Mouse (Mus musculus) left cerebral cortex, postnatal 25 days (tissue): ENCODE measurements around the gene Wdr74. TPM values are rescaled to one million over a fixed set of nuclear protein-coding genes. Genes with fewer than 3 reads are reported as not detected.
A peak's percentile ranks its signal among the peaks of the same experiment; 100 is the strongest.

Experiments used
- DNase-seq, 2 experiments: peaks; one replicate each; pipeline ENCODE4 v3.0.0; 2022; ENCODE audit warnings: low spot score in 2 of 2, mixed read lengths in 1 of 2
- intact Hi-C: fragments of 180-260 bp; cut with DNase I; formaldehyde crosslinking; loops from one replicate; pipeline ENCODE4 v1.15.1; 2025
- total RNA-seq, 2 experiments: library from RNA; stranded (reverse); gene quantifications; 2 replicates each; pipeline ENCODE4 v1.2.3; 2021

The Wdr74 gene
- total RNA-seq, 2 experiments from 2014 or later: 46.0 to 58.5 TPM

GRCm38 (mm10) chr19:8736160-8736467 is 487 bp downstream of the Wdr74 start:
- no peak for DNase-seq
- intact Hi-C loops: no loop called here

DNA sequence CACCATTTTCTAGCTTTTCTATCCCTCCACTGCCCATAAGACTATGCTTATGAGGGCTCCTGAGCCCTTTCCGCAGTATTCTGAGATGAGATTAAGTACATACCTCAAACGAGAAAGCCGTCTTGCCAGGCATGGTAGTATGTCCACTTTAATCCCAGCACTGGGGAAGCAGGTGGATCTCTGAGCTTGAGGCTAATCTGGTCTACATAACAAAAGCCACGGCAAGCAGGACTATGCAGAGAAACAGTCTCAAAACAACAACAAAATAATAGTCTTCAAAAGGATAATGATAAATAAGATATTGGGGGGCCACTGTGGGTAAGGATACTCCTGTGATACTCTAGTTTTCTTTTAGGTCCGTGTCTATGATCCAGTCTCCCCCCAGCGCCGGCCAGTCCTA is 3.3 kb downstream of the Wdr74 start:
- no peak for DNase-seq
- intact Hi-C loops: no loop called here

DNA sequence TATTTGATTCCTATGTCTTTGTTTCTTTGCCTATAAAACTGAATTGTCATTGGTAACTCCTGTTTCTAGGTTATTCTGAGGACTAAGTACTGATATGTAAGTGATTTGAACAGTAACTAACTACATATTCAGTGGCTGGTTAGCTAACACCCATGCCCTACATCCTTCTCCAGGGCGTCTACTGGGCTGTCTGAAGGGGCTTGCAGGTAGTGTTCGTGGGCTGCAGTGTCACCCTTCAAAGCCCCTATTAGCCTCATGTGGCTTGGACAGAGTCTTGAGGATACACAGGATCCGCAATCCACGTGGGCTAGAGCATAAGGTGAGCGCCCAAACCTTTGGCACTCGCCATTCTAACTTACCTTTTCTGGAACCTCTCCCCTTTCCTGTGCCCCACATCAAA is 4.0 kb downstream of the Wdr74 start:
- intact Hi-C loops: loop anchor here (5.0 kb wide), 1 partner anchor 83 kb away; the partner anchor contains the start of gene Hnrnpul2

GRCm38 (mm10) chr19:8740603-8741002 is 5.0 kb downstream of the Wdr74 start, which contains the start of gene 1700092M07Rik:
TSS of gene 1700092M07Rik (plus strand) at chr19:8740718.
- DNase-seq: no peak
- intact Hi-C loops: loop anchor here (5.0 kb wide), 1 partner anchor 82 kb away; the partner anchor contains the start of gene Hnrnpul2

More for the DNA sequence above, 4.0 kb downstream of the Wdr74 start:
- DNase-seq: no peak

DNA sequence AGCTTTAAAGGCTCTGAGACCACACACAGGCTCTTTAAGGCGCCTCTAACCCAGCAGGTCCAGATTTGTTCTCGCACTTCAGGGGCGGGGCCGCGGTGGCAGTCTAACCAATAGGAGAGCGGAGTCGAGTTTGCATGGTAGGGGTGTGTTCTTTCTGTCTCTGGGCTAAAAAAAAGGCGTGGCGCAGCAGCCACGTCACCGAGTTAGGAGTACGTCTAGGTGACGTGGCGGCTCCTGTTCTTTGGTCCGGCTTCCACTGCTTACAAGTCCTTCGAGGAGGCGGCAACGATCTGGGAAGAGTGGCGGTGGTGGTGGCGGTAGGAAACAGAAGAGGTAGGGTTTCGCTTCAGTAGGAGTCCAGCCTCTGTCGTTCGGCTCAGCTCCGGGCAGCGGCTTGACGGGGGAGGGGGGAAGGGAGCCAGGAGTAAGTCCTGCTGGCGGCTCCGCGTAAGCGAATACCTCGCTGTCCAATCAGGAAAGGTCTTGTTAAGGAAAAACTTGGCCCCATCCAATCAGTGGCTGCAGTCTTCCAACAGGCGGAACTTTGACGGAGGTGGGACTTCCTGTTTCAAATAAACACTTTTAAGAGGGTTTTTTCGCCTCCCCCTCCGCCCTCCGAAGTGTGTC is 5.7 kb downstream of the Wdr74 start, which contains the start of gene Stx5a:
Gene Stx5a (plus strand): TSS at position 171 of the 627 bp plus-strand sequence.
- DNase-seq: peak; percentile 97 to 99
- intact Hi-C loops: loop anchor here (5.0 kb wide), 1 partner anchor 81 kb away; the partner anchor contains the start of gene Hnrnpul2

- DNase-seq: no peak
- intact Hi-C loops: loop anchor here (5.0 kb wide), 1 partner anchor 80 kb away; the partner anchor contains the start of gene Hnrnpul2
Measured at GRCm38 (mm10) chr19:8742176-8742575, 6.5 kb downstream of the Wdr74 start.

GRCm38 (mm10) chr19:8745382-8745781 is 9.8 kb downstream of the Wdr74 start:
- no peak for DNase-seq
- intact Hi-C loops: no loop called here

DNA sequence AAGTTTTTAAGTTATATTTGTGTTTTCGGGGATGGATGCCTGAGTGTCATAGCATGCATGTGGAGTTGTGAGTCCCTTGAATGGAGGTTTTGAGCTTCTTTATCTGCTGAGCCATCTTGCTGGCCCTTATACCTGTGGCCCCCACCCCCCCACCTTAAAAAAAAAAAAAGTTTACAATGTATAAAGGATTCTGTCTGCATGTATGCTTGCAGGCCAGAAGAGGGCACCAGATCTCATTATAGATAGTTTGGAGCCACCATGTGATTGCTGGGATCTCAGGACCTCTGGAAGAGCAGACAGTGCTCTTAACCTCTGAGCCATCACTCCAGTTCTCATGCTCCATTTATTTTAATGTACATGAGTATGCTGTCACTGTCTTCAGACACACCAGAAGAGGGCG is 11.7 kb downstream of the Wdr74 start:
- intact Hi-C loops: no loop called here
- DNase-seq: no peak

- no peak for DNase-seq
- intact Hi-C loops: loop anchor here (5.0 kb wide), 2 partner anchors 62 to 82 kb away; partner anchors contain the start of genes Bscl2, Gng3 and Ttc9c
Measured at GRCm38 (mm10) chr19:8755652-8756051, 20.0 kb downstream of the Wdr74 start.

DNA sequence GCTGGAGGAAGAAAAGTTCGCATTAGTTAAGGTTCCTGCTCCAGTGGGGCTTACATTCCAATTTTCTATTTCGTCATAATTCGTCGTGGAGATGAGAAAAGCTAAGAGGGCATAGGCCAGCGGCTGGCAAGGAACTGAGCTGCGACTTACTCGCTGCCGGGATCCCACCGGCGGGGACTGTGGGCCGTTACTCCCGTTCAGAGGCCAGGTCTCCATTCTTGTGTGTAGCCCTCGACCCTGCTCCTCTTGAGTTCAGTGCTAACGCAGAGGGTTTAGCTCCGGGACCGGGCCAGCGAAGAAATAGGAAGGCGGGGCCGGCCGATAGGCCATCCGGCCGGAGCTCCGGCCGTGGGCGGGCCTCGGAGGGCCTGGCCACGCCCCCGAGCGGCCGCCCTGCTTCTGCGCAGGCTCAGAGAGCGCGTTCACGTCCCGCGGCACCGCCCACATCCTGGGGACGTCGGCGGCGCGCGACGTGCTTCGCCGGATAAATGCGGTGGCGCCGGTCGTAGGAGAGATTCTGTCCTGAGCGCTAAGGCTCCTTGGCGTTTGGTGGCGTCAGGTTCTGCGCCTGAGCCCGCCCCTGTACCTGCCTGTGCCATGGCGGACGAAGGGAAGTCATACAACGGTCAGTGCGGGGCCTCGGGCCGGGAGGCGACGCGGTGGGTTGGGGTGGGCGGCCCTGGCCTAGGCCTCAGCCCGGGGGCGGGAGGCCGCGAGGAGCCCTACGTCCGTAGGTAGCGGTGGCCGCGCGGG is 21.2 kb downstream of the Wdr74 start, which contains the start of gene Nxf1:
Gene Nxf1 (plus strand): TSS at position 439 of the 753 bp plus-strand sequence.
- peak; percentile 94 to 95 for DNase-seq
- intact Hi-C loops: loop anchor here (5.0 kb wide), 2 partner anchors 60 to 80 kb away; partner anchors contain the start of genes Bscl2, Gng3 and Ttc9c

DNA sequence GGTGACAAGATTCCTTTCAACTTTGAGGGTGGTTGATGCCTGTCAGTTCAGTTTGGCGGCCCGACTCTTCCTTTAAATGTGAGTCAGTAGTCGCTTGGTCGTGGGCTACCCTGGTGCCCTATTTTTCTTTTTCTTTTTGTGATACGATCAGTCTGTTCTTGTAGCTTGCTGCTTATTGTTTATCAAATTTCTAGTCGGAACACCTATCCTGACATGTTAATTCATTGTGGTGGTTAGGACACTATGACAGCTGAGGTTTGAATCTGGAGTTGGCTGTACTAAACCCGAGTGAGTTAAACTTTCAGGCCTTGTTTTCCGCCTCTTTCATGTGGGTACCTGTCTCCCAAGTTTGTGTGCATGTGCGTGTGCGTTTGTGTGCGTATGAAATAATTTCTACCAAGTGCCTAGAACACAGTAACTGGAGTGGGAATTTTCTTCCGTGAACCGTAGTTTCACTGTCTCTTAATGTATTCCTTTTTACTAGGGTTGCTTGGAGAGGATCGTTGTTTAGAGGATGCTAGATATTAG is 21.9 kb downstream of the Wdr74 start:
- intact Hi-C loops: loop anchor here (5.0 kb wide), 2 partner anchors 60 to 80 kb away; partner anchors contain the start of genes Bscl2, Gng3 and Ttc9c
- no peak for DNase-seq

- no peak for DNase-seq
- intact Hi-C loops: loop anchor here (5.0 kb wide), 2 partner anchors 58 to 78 kb away; partner anchors contain the start of genes Bscl2, Gng3 and Ttc9c
Measured at GRCm38 (mm10) chr19:8758899-8759298, 23.3 kb downstream of the Wdr74 start.

- intact Hi-C loops: no loop called here
- no peak for DNase-seq
Measured at GRCm38 (mm10) chr19:8760757-8761156, 25.1 kb downstream of the Wdr74 start.

GRCm38 (mm10) chr19:8763276-8763675 is 27.6 kb downstream of the Wdr74 start:
- intact Hi-C loops: no loop called here
- no peak for DNase-seq

GRCm38 (mm10) chr19:8765562-8765961 is 29.9 kb downstream of the Wdr74 start:
- intact Hi-C loops: no loop called here
- no peak for DNase-seq

GRCm38 (mm10) chr19:8770567-8771270 is 35.1 kb downstream of the Wdr74 start, which contains the start of gene Tmem223:
TSS of gene Tmem223 (plus strand) at chr19:8770996.
- peak; percentile 81 to 85 for DNase-seq
- intact Hi-C loops: no loop called here

- no peak for DNase-seq
- intact Hi-C loops: no loop called here
Measured at GRCm38 (mm10) chr19:8772996-8773395, 37.4 kb downstream of the Wdr74 start.

DNA sequence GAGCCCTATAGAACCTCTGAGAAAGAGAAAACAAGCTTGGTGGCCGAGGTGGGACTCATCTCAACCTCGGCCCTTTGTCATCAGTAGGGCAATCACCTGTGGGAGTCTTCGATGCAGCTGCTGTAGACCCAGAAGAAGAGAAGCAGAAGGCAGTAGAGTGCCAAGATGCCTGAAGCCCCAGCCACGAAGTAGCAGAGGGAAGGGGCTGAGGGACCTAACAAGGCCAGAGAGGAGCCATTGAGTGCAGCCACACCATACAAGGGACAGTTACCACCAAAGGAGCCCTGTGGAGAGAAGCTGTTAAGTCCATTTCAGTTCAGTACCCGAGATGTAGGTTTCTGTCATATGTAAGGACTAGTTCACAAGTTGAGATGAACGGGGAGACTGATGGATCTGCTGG is 37.8 kb downstream of the Wdr74 start:
- intact Hi-C loops: no loop called here
- DNase-seq: no peak

DNA sequence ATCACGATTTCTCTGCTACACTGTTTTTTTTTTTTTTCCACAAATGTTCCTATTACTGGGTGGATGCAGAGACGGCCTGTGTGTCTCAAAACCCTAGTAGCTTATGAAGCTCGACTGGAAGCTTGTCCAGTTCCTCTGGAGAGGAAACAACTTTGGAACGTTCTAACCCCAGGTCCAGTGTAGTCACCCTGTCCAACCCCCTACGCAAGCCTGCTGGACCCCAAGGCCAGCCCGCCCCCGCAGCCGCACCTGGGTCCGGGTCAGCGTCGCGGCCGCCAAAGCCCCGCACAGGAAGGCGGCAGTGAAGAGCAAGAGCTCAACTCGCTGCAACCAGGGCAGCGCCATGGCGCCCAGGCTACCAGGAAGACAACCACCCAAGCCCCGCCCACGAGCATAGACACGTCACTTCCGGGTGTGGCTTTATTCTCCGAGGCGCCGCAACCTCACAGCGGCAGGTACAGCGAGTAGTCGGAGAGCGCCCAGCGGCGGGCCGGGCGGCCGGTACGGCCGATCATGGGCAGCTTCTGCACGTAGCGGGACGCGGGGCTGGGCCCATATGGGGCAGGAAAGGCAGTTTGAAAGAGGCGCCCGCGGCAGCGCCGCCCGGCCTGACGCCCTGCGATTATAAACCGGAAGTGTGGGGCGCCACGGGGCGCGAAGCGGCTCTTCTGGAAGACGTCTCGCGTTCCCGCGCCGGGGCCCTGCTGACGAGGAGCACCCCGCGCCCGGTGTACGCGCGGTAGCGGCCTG is 38.6 kb downstream of the Wdr74 start, which contains the start of gene Tmem179b:
Gene Tmem179b (minus strand): TSS at position 382 of the 750 bp plus-strand sequence.
- peak; percentile 97 for DNase-seq
- intact Hi-C loops: no loop called here
